Mouse (Mus musculus) intestine, embryonic 15.5 days (tissue): ENCODE data around the gene Galnt2. TPM values are rescaled to one million over a fixed set of nuclear protein-coding genes. Genes with fewer than 3 reads are reported as not detected.
A peak's percentile ranks its signal among the peaks of the same experiment; 100 is the strongest.

ENCODE experiments used
- ATAC-seq: fragments of 200-750 bp; cut with Nextera tagmentation; 2 replicates; pipeline ENCODE4 v1.8.0; 2017; ENCODE audit warnings: moderate TSS enrichment, moderate library complexity
- H3K27ac ChIP-seq: fragments of 300-500 bp; sonication (generic); 2 replicates; pipeline ENCODE4 v1.5.1; 2015; ENCODE audit warnings: mild to moderate bottlenecking, inconsistent platforms
- H3K27me3 ChIP-seq: fragments of 300-500 bp; sonication (generic); replicated peaks from 2 replicates; pipeline ENCODE4 v1.6.1; 2015; ENCODE audit warnings: inconsistent platforms
- H3K36me3 ChIP-seq: fragments of 300-500 bp; sonication (generic); 2 replicates; pipeline ENCODE4 v1.6.1; 2015; ENCODE audit warnings: inconsistent platforms
- H3K4me1 ChIP-seq: fragments of 300-500 bp; sonication (generic); replicated peaks from 2 replicates; pipeline ENCODE4 v1.6.1; 2015; ENCODE audit warnings: inconsistent platforms
- H3K4me2 ChIP-seq: fragments of 300-500 bp; sonication (generic); replicated peaks from 2 replicates; pipeline ENCODE4 v1.6.1; 2015; ENCODE audit warnings: mild to moderate bottlenecking, inconsistent platforms
- H3K4me3 ChIP-seq: fragments of 300-500 bp; sonication (generic); replicated peaks from 2 replicates; pipeline ENCODE4 v1.5.1; 2015; ENCODE audit warnings: inconsistent platforms
- H3K9ac ChIP-seq: fragments of 300-500 bp; sonication (generic); 2 replicates; pipeline ENCODE4 v1.6.1; 2015; ENCODE audit warnings: inconsistent platforms
- H3K9me3 ChIP-seq: fragments of 300-500 bp; sonication (generic); 2 replicates; pipeline ENCODE4 v1.6.1; 2016; ENCODE audit warnings: inconsistent platforms
- WGBS: fragments of 180-500 bp; shearing (Covaris S2); methylation state at CpG from one replicate; pipeline ENCODE4 v1.1.7; 2015; 5-methylcytosine and 5-hydroxymethylcytosine counted together
- polyA plus RNA-seq: library from polyadenylated mRNA; unstranded; fragments of >200 nt; fragmentation: Nextera tagmentation; extraction: Ambion mirVana; gene quantifications from 2 replicates; pipeline ENCODE4 v1.2.1, GENCODE M21; 2015

Galnt2 gene
- polyA plus RNA-seq, 1 experiment from 2014 or later, result 66.9 TPM

DNA sequence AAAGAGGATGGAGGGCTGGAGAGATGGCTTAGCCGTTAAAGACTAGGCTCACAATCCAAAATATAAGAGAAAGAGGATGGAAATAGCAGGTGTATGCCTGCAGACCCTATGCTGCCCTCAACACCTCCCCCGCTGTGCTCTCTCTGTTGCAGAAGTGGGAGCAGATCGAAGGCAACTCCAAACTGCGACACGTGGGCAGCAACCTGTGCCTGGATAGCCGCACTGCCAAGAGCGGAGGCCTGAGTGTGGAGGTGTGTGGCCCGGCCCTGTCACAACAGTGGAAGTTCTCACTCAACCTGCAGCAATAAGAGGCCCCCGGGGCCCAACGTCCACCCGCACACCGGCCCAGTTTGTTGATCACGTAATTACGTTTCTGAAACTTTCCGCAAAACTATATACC is 112.0 kb downstream of the Galnt2 start:
- Histone ChIP-seq H3K4me2 (no peak overlapping the region), H3K9me3 (no peaks in the 10 kb centered on the region), H3K4me1 (no peaks in the 10 kb centered on the region; the same call in 1 of the 2 replicates), H3K9ac (no peak overlapping the region), H3K36me3 (peaks cover 16% of the 10 kb centered on the region), H3K4me3 (no peak overlapping the region), H3K27me3 (no peaks in the 10 kb centered on the region), H3K27ac (no peak overlapping the region)
- ATAC-seq, result no peak
- WGBS, result 91% methylated on average over 15 of the region's 15 CpGs

DNA sequence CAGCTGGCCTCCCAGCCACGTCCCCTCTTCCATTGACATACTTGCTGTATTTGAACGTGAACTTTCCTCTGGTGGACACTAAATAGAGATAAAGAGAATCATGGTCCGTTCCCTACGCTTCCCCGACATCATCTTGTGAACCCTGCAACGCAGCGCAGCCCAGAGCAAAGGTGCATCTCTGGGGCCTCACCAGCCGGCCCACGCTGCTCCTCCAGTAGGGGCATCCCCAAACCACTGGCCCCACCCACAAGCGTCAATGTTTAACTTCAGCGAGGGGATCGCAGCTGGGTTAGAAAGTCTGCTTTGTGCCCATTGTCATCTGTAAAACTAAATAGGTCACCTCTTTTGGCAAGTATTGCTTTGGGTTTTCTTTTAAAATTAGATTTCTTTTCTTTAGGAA is 112.8 kb downstream of the Galnt2 start:
- peak; percentile 39; the same call in 1 of the 2 replicates for ATAC-seq
- Histone ChIP-seq H3K4me3 (no peak overlapping the region), H3K36me3 (peaks cover 9% of the 10 kb centered on the region)

DNA sequence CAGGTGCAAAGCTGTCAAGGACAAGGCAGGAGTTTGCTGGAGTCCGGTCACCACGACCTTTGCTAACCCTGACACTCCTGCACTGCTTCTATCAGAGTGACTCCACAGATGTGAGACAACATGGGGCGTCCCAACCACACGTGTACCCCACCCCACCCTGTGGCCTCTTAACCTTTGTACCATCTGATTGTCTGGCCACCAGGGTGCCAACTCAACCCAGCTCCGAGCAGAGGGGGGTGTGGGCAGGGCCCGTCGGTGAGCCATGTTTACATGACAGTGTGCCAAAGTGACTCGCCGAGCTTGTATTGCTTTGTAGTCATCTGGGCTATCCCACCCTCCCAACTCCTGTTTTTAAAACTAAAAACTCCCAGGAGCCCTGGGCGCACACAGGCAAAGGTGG is 113.9 kb downstream of the Galnt2 start:
- Histone ChIP-seq H3K4me2 (no peak overlapping the region), H3K27me3 (no peaks in the 10 kb centered on the region), H3K9me3 (no peaks in the 10 kb centered on the region), H3K9ac (no peak overlapping the region), H3K4me3 (no peak overlapping the region), H3K36me3 (peaks cover 7% of the 10 kb centered on the region; the same call in 1 of the 2 replicates), H3K4me1 (no peaks in the 10 kb centered on the region; the same call in 1 of the 2 replicates), H3K27ac (no peak overlapping the region)
- 69% methylated on average over 10 of the region's 10 CpGs for WGBS
- 0 out of 2 replicates have a peak, but pooled peaks have one; percentile 11 for ATAC-seq

More for the DNA sequence above, 112.8 kb downstream of the Galnt2 start:
- no peak overlapping the region for H3K27ac ChIP-seq
- no peak overlapping the region for H3K4me2 ChIP-seq
- H3K27me3 ChIP-seq, result no peaks in the 10 kb centered on the region
- WGBS, result 69% methylated on average over 12 of the region's 12 CpGs
- no peaks in the 10 kb centered on the region; the same call in 1 of the 2 replicates for H3K4me1 ChIP-seq
- no peaks in the 10 kb centered on the region for H3K9me3 ChIP-seq
- H3K9ac ChIP-seq, result no peak overlapping the region

DNA sequence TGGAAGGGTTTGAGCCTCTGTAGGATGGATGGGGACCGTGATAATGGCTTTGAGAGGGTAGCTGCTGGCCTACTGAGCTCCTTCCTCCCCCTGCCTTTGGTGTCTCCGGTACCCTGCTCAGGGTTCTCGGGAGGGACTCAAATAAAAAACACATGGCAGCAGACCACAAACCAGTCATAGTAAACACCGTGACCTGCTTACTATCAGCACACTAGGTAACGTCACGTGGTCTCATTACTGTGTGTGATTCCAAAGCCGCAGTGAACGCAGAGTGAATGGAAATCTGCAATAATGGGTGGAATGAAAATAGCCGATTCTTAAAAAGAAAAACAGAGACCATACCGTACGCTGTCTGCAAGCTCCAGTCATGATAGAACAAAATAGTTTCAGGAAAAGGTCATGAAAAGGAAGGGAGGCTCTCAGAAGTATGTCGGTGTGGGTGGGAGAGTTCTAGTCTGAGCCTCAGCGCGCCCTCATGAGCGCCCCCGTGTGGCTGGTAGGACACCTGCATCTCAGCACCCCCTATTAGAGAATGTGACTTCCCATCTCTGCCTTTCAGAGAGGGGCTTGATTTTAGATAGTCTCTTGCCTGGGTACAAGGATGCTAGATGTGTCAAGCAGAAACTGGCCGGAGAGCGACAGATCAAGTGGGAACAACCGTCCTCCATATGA is 115.8 kb downstream of the Galnt2 start:
- H3K4me3 ChIP-seq, result no peak overlapping the region
- no peaks in the 10 kb centered on the region for H3K9me3 ChIP-seq
- peak; percentile 67 for ATAC-seq
- H3K27ac ChIP-seq, result no peak overlapping the region
- 44% methylated on average over 19 of the region's 19 CpGs for WGBS
- H3K4me1 ChIP-seq, result no peaks in the 10 kb centered on the region; the same call in 1 of the 2 replicates
- H3K9ac ChIP-seq, result no peak overlapping the region
- H3K27me3 ChIP-seq, result no peaks in the 10 kb centered on the region
- no peak overlapping the region for H3K4me2 ChIP-seq
- peaks cover 7% of the 10 kb centered on the region; the same call in 1 of the 2 replicates for H3K36me3 ChIP-seq

DNA sequence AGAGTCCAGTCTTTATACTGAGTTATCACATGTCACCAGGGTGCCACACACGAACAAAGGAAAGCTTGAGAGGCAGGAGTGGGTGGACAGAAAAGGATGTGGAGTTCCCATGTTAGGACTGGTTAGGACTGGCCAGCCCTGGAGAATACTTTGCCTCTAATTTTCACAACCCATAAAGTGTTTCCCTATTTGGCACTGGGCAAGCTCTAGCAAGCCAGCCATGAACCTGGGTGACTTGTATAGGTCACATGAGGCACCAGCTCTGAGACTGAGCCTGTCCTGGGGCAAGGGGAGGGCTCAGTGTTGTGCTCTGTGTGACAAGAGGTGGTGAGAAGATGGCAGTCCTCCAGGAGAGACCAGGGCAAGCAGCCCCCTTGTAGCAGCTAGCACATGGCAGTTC is 116.9 kb downstream of the Galnt2 start:
- Histone ChIP-seq H3K9ac (no peak overlapping the region), H3K27ac (no peak overlapping the region), H3K36me3 (peaks cover 7% of the 10 kb centered on the region; the same call in 1 of the 2 replicates), H3K4me2 (no peak overlapping the region), H3K9me3 (no peaks in the 10 kb centered on the region), H3K4me3 (no peak overlapping the region), H3K27me3 (no peaks in the 10 kb centered on the region), H3K4me1 (no peaks in the 10 kb centered on the region; the same call in 1 of the 2 replicates)
- WGBS, result 81% methylated on average over 1 of the region's 1 CpGs
- ATAC-seq, result no peak

DNA sequence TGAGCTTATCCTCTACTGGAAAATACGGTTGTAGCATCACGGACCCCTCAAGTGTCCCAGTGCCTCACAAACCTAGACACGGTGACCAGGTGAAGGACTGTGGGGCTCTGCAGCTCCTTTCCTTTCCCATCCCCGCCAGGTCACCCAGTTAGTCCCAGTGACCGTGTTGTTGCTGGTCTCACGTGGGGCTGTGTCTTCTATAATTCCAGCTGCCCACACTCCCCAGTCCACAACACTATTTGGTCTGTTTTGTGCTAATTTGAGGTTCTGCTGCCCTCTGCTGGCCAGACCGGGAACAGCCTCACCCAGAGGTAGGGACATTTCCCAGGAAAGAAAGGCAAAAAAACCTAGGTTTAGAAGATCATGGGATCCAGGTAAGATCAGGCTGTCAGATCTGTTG is 118.5 kb downstream of the Galnt2 start:
- Histone ChIP-seq H3K9me3 (no peaks in the 10 kb centered on the region), H3K9ac (no peak overlapping the region), H3K4me2 (no peak overlapping the region), H3K27ac (no peak overlapping the region), H3K27me3 (no peaks in the 10 kb centered on the region), H3K4me1 (no peaks in the 10 kb centered on the region; the same call in 1 of the 2 replicates), H3K36me3 (peaks cover 3% of the 10 kb centered on the region; the same call in 1 of the 2 replicates), H3K4me3 (no peak overlapping the region)
- 33% methylated on average over 7 of the region's 7 CpGs for WGBS
- ATAC-seq, result peak; percentile 55; the same call in 1 of the 2 replicates

DNA sequence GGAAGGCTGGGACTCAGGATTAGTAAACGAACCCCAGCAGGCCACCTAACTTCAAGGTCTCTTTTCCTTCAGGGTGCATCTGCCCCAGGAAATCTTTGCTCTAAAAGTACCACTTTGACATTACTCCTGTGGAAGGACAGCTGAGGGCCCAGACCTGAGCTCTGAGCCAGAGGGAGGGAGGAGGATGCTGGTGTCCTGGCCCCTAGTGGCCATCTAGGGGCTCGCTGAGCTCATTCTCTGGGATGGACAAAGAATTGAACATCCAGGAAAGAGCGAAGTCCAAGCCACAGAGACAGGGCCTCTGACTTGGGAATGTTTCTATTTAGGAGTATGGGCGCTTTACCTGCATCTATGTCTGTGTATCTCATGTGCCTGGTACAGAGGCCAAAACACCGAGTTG is 120.4 kb downstream of the Galnt2 start:
- Histone ChIP-seq H3K4me3 (no peak overlapping the region), H3K4me2 (no peak overlapping the region), H3K36me3 (no peaks in the 10 kb centered on the region), H3K27me3 (no peaks in the 10 kb centered on the region), H3K27ac (no peak overlapping the region), H3K4me1 (no peaks in the 10 kb centered on the region), H3K9me3 (no peaks in the 10 kb centered on the region), H3K9ac (no peak overlapping the region)
- WGBS, result 66% methylated on average over 5 of the region's 5 CpGs
- ATAC-seq, result no peak

DNA sequence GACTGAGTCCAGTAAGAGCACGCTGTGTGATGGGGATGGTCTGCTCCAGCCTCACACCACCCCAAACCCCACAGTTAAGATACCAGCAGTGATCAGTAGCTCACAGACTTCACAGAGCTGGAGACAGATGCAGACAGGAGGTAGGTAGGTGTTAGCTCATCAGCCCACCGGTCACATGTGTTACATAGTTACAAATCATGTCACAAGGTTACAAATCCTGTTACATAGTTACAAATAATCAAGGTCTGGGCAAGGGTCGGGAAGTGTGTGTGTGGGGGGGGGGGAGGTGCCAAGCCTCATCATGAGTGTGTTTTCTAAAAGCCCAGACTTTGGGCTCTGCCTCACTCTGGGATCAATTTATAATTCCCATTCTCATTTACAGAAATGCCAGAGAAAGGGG is 129.7 kb downstream of the Galnt2 start:
- H3K27me3 ChIP-seq, result no peaks in the 10 kb centered on the region
- ATAC-seq, result no peak
- no peak overlapping the region for H3K27ac ChIP-seq
- H3K9me3 ChIP-seq, result no peaks in the 10 kb centered on the region
- no peak overlapping the region for H3K4me2 ChIP-seq
- WGBS, result 68% methylated on average over 3 of the region's 3 CpGs
- H3K9ac ChIP-seq, result no peak overlapping the region
- H3K36me3 ChIP-seq, result no peaks in the 10 kb centered on the region
- no peak overlapping the region for H3K4me3 ChIP-seq
- no peaks in the 10 kb centered on the region for H3K4me1 ChIP-seq

DNA sequence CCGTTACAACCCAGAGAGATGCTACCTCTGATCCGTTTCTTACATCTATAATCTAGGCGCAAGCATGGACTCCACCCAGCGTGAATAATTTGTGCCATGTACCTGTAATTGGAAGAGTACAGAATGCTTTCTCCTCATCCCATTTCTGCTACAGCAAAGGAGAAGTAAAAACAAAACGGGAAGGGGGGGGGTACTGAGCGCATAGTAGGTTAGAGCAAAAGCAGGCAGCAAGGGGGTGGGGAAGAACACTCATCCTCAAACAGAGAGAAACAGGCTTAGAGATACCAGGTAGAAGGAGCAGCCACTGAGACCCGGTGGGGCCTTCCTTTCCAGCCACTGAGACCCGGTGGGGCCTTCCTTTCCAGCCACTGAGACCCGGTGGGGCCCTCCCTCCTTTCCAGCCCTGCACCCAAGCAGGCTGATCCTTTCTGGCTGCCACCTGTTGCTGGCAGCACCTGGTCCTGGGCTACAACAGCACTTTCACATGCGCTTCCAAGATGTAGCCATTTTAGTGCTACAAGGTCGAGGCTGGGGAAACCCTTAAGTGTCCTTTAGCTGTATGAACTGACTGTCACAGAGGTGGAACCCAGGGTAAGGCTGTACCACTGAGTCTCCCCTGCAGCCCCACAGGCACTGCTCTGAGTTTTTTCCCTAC is 130.7 kb downstream of the Galnt2 start:
- no peaks in the 10 kb centered on the region for H3K4me1 ChIP-seq
- no peaks in the 10 kb centered on the region for H3K27me3 ChIP-seq
- H3K27ac ChIP-seq, result no peak overlapping the region
- H3K9me3 ChIP-seq, result no peaks in the 10 kb centered on the region
- no peak overlapping the region for H3K9ac ChIP-seq
- H3K36me3 ChIP-seq, result no peaks in the 10 kb centered on the region
- no peak for ATAC-seq
- no peak overlapping the region for H3K4me3 ChIP-seq
- WGBS, result 83% methylated on average over 11 of the region's 11 CpGs
- no peak overlapping the region for H3K4me2 ChIP-seq

DNA sequence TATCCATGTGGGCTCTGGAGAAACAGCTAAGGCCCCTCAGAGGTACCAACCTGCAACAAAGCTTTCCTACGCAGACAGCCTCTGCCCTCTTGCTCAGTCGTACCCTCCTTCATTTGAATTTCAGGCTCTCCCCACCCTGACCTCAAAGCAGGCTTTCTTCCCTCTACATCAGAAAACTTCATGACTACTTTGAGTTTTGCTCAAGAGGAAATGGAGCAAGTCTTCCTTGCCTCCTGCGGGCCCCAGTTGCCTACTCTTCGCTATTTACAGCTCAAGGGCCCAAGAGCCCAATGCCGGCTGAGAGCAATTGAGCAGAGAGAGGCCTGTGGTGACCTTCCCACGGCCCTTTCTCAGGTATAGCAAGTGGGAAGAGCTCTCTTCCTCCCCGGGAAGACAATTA is 131.4 kb downstream of the Galnt2 start:
- H3K9me3 ChIP-seq, result no peaks in the 10 kb centered on the region
- no peak overlapping the region for H3K27ac ChIP-seq
- WGBS, result 77% methylated on average over 7 of the region's 7 CpGs
- no peaks in the 10 kb centered on the region for H3K4me1 ChIP-seq
- no peak overlapping the region for H3K4me3 ChIP-seq
- no peaks in the 10 kb centered on the region for H3K36me3 ChIP-seq
- ATAC-seq, result no peak
- no peak overlapping the region for H3K9ac ChIP-seq
- H3K4me2 ChIP-seq, result no peak overlapping the region
- H3K27me3 ChIP-seq, result no peaks in the 10 kb centered on the region

DNA sequence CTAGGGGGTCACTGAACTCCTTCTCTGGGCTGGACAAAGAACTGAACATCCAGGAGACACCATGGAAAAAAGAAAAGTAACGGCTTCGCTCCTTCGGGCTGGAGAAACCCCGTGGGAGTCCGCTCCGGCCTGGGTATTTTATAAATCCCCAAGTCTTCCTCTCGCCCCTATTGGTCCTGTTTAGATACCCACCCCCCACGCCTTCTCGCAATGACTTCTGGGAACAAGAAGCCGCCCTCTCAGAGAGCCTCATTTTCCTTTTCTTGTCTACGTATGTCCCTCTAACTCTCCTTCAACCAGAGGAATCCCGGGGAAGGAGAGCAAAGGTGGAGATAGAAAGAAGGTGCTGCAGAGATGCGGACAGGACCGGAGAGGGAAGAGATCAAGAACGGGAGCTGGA is 132.1 kb downstream of the Galnt2 start:
- H3K27ac ChIP-seq, result no peak overlapping the region
- ATAC-seq, result no peak
- no peak overlapping the region for H3K9ac ChIP-seq
- H3K27me3 ChIP-seq, result no peaks in the 10 kb centered on the region
- no peak overlapping the region for H3K4me2 ChIP-seq
- no peaks in the 10 kb centered on the region for H3K4me1 ChIP-seq
- H3K36me3 ChIP-seq, result no peaks in the 10 kb centered on the region
- no peak overlapping the region for H3K4me3 ChIP-seq
- WGBS, result 92% methylated on average over 15 of the region's 15 CpGs
- no peaks in the 10 kb centered on the region for H3K9me3 ChIP-seq

DNA sequence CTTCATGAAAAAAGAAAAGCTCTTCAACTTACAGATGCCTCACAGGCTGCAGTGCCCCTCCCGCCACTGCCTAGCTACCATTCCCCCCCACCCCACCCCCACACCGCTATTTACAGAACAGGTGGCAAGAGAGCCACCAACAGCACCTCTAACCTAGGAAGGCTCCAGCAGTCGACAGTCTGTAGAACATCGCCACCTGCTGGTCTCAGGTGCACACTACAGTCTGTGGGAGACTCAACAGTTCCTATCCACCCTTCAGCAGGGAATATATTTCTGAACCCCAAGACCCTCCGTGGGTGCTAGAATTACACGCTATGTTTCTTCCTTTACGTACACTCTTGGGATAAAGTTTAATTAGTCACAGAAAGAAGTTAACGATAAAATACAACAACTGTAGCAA is 137.0 kb downstream of the Galnt2 start:
- ATAC-seq, result peak; percentile 67; the same call in 1 of the 2 replicates
- H3K27me3 ChIP-seq, result no peaks in the 10 kb centered on the region
- H3K4me1 ChIP-seq, result no peaks in the 10 kb centered on the region
- H3K27ac ChIP-seq, result no peak overlapping the region
- H3K4me2 ChIP-seq, result no peak overlapping the region
- WGBS, result 19% methylated on average over 8 of the region's 8 CpGs
- no peak overlapping the region for H3K4me3 ChIP-seq
- H3K9me3 ChIP-seq, result no peaks in the 10 kb centered on the region
- H3K36me3 ChIP-seq, result no peaks in the 10 kb centered on the region
- H3K9ac ChIP-seq, result no peak overlapping the region
